Mouse (Mus musculus): ENCODE results near the gene Csf3.

DNA sequence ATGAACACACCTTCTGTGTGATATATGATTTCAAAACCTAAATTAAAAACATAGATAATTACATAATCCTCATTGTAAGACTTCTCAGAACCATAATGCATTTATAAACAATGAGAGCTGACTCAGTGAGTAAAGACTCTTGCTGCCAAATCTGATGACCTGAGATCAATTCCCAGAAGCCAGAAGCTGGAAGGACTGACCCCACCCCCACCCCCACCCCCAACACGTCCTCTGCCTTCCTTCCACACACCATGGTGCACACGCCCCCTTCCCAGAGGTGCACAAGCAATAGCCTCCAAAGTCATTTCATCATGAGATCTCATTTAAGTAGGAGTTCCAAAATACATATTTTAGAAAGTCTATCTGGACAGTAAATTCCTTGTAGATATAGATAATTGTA is 19.7 kb downstream of the Csf3 start:
- TF ChIP-seq CTCF (IDR thresholded peaks at IDR 0.05; ENCODE audit: control insufficient read depth, insufficient read depth, low read length) (no peak), POLR2A (IDR thresholded peaks at IDR 0.05; ENCODE audit: borderline replicate concordance, control insufficient read depth, low read depth, low read length) (no peak)
